1 mouse cellular context compared by ENCODE assay signal in the genomic region with DNA sequence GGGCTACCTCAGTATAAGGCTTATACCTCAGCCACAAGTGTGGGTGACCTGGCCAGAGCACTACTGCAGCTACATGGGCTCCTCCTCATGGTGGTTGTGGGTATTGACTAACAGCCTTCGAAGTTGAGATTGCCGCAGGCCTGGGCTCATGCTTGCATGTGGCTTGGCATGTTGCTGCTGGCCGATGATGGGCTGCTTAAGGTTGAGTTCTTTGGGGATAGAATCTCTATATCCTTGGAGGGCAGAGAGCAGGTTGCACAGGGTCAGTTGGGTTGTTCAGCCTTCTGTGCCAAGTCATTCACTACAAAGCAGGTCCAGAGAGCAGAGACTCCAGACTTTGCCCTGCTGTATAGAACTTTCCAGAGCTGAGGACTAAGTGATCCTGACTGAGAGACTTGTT.
TF ChIP-seq lines count a peak whose summit lies in the region.

No protein-coding gene starts in this region.

TF ChIP-seq in ES-E14, 5 proteins besides CTCF, POLR2A, EP300 and RAD21:
- TF ChIP-seq ZC3H11A (IDR thresholded peaks at IDR 0.05; ENCODE audit: borderline replicate concordance, low read depth, low read length) (peak; percentile 33; the same call in 1 of the 2 replicates), CHD2 (IDR thresholded peaks at IDR 0.05; ENCODE audit: low read depth, low read length) (no peak)
